Mouse (Mus musculus) layer of hippocampus, adult 9-11 months (tissue): Measurements from ENCODE around the gene Gm17428.
"Not testable (repeated sequence)": the region's sequence is repeated elsewhere in the genome, so short reads cannot be mapped to it uniquely, and the experiment has no call there.

ENCODE experiments used
- DNase-seq: peaks from one replicate; pipeline ENCODE4 v3.0.0; 2022

The Gm17428 gene

GRCm38 (mm10) chr14:54976633-54977032, at the start of gene Gm17428:
Gene Gm17428 (plus strand): TSS chr14:54976933.
- no peak for DNase-seq

- no peak for DNase-seq
These were observed 49.4 kb upstream of the Gm17428 start for GRCm38 (mm10) chr14:54927296-54927695.

GRCm38 (mm10) chr14:54929801-54930200, 46.9 kb upstream of the Gm17428 start:
- no peak for DNase-seq

- no peak for DNase-seq
These were observed 46.3 kb upstream of the Gm17428 start for GRCm38 (mm10) chr14:54930431-54930830.

- DNase-seq, result no peak
These were observed 44.0 kb upstream of the Gm17428 start, which contains the start of gene Il25 for GRCm38 (mm10) chr14:54932645-54933150. Gene Il25 (plus strand): TSS chr14:54932695.

GRCm38 (mm10) chr14:54935904-54936830, 40.6 kb upstream of the Gm17428 start, which contains the start of gene Cmtm5:
Gene Cmtm5 (plus strand): TSS chr14:54936261.
- peak; percentile 93 for DNase-seq

GRCm38 (mm10) chr14:54936831-54937160, 39.9 kb upstream of the Gm17428 start:
- no peak for DNase-seq

- DNase-seq, result no peak
These were observed 39.2 kb upstream of the Gm17428 start for GRCm38 (mm10) chr14:54937361-54938182.

- DNase-seq, result no peak
These were observed 38.1 kb upstream of the Gm17428 start for GRCm38 (mm10) chr14:54938431-54939219.

GRCm38 (mm10) chr14:54939434-54940175, 37.1 kb upstream of the Gm17428 start:
- DNase-seq, result no peak

GRCm38 (mm10) chr14:54940176-54940530, 36.6 kb upstream of the Gm17428 start:
- no peak for DNase-seq

GRCm38 (mm10) chr14:54941024-54941978, 35.4 kb upstream of the Gm17428 start:
- DNase-seq, result no peak

GRCm38 (mm10) chr14:54942479-54942878, 34.3 kb upstream of the Gm17428 start:
- no peak for DNase-seq

- no peak for DNase-seq
These were observed 32.8 kb upstream of the Gm17428 start for GRCm38 (mm10) chr14:54943971-54944370.

- DNase-seq, result no peak
These were observed 31.8 kb upstream of the Gm17428 start for GRCm38 (mm10) chr14:54944939-54945338.

- DNase-seq, result no peak
These were observed 30.6 kb upstream of the Gm17428 start for GRCm38 (mm10) chr14:54945975-54946704.

- not testable (repeated sequence) for DNase-seq
These were observed 29.7 kb upstream of the Gm17428 start for GRCm38 (mm10) chr14:54947008-54947407.

GRCm38 (mm10) chr14:54948781-54949180, 28.0 kb upstream of the Gm17428 start:
- no peak for DNase-seq

GRCm38 (mm10) chr14:54950493-54950892, 26.2 kb upstream of the Gm17428 start:
- DNase-seq, result no peak

- no peak for DNase-seq
These were observed 25.1 kb upstream of the Gm17428 start for GRCm38 (mm10) chr14:54951587-54951986.
